Mouse (Mus musculus) G1E (cell line): Measurements from ENCODE around the gene Mymk.

Experiments used
- CTCF ChIP-seq: IDR thresholded peaks from 2 replicates; pipeline ENCODE4 v1.5.1; 2012; ENCODE audit warnings: low read depth, low read length, inconsistent platforms, mixed read lengths
- GATA1 ChIP-seq: IDR thresholded peaks from 2 replicates; pipeline ENCODE4 v1.6.1; 2012; ENCODE audit warnings: borderline replicate concordance, low read length, inconsistent platforms, mixed read lengths
- TAL1 ChIP-seq: conservative IDR thresholded peaks from 2 replicates; pipeline ENCODE4 v1.6.1; 2012; ENCODE audit warnings: low read depth, low read length, inconsistent platforms, mixed read lengths

GRCm38 (mm10) chr2:27042131-27042844, 29.7 kb downstream of the Mymk start:
- TF ChIP-seq CTCF (no peak), GATA1 (no peak), TAL1 (no peak)
